Mouse (Mus musculus) adipocyte (in vitro differentiated cells): ENCODE measurements around the gene Baiap2l2.

Experiments
- DNase-seq: peaks from one replicate; pipeline ENCODE4 v3.0.0-alpha.2; 2016; ENCODE audit warnings: low spot score

Baiap2l2 gene

GRCm38 (mm10) chr15:79285399-79285798 lies at the start of gene Baiap2l2:
TSS of gene Baiap2l2 (minus strand) at chr15:79285537.
- DNase-seq, result no peak

DNA sequence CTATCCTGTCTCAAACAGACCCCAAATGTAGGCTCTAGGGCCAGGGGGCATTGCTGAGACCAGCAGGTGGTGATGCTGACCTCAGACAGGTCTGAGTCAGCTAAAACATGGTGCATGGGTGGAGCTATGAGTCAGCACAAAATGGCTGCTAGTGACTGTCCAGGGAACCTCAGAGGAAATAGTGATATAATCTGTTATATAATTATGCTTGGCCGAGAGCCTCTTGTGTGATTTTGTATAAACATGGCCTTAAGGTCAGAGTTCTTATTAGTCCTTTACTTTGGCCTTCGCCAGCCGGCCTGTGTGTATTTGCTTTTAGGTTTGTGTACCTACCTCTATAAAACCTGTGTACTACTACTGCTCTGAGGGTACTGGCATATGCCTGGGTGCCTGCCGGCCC lies 48.1 kb upstream of the Baiap2l2 start:
- DNase-seq, result peak; percentile 79

DNA sequence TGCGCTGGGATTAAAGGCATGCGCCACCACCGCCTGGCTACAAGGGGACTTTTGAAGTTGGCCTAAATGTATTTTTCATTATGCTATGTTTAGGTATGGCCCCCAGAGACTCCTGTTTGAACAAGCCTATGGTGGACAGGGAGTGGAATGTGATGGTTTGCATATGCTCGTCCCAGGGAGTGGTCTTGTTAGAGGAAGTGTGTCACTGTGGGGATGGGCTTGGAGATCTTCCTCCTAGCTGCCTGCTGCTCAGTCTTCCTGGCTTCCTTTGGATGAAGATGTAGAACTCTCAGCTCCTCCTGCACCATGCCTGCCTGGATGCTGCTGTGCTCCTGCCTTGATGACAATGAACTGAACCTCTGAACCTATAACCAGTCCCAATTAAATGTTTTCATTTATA lies 45.2 kb upstream of the Baiap2l2 start:
- no peak for DNase-seq

- DNase-seq, result no peak
Observed at GRCm38 (mm10) chr15:79329979-79330363, 44.6 kb upstream of the Baiap2l2 start.

DNA sequence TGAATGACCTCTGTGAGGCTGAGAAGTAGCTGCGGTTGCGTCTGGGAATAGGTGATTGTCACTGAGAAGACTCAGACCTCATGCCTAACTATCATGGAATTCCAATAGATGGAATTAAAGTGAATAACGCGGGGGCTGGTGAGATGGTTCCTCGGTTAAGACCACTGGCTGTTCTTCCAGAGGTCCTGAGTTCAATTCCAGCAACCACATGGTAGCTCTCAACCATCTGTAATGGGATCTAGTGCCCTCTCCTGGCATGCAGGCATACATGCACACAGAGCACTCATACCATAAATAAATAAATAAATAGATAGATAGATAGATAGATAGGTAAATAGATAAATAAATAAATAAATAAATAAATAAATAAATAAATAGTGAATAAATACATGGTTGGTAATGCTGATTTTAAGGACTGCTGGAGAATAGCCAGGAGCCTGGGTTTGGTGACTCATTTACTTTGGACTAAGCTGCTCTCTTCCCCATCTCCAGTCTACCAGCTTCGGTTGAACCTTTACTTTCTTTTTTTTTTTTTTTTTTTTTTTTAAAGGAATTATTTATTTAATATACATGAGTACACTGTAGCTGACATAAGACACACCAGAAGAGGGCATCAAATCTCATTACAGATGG lies 44.1 kb upstream of the Baiap2l2 start:
- no peak for DNase-seq

GRCm38 (mm10) chr15:79328939-79329275 lies 43.6 kb upstream of the Baiap2l2 start:
- DNase-seq, result no peak

GRCm38 (mm10) chr15:79328058-79328938 lies 43.0 kb upstream of the Baiap2l2 start, which contains the start of gene Pla2g6:
TSS of gene Pla2g6 (minus strand) at chr15:79328390.
- peak; percentile 99 for DNase-seq

DNA sequence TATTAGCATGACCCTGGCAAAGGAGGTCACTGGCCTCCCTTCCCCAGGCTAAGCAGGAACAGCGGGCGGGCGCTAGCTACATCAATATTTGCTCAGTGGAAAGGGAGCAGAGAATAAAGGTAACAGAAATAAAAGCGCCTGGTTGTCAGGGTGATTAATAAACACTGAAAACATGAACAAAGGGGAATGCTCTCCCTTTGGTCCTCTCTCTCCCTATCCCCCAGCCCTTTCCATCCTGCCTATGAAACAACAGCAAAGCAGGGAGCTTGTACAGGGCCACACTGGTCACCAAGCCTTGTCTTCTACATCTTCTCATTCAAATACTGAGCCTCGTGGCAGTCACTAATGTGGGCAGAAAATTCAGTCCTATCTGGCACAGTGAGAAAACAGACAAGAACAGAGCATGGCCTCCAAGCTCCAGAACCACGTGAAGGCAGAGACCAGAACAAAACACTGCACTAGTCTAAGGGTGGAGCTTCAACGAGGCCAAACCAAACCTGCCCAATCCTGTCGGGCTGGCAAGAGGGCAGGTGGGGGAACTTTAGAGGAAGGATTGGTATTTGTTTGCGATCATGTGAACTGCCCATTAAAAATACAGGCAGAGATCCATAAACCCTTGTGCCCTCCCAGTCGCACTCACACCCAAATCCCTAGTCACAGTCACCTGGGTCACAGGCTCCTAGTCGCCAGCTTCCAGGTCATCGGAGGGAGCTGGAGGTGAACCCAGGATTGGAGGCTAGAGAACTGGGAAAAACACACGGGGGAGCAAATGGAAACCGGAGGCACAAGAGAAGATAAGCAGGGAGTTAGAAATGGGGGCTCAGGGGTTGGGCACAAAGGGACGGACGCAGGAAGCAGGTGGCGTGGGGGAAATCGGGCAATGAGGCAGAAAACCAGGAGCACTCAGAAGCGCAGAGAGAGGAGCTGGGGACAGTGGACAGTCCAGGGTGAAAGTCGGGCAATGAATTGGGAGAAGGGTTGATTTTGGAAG lies 41.9 kb upstream of the Baiap2l2 start:
- DNase-seq, result peak; percentile 92

DNA sequence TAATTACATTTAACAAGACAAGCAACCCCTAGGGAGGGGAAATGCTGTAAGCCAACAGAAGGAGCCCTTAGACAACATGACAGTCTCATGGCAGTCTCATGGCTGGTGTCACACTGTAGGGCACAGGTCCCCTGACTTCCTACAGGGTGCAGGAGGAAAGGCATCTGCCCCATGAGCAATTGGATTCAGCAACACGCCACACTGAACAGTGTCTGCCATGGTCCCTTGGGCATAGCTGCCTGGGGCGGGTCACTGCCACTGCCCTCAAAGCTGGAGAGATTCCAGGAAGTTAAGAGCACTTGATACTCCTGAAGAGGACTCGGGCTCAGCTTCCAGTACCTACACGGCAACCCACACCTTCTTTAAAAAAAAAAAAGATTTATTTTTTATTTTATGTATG lies 40.9 kb upstream of the Baiap2l2 start:
- DNase-seq, result peak; percentile 69

GRCm38 (mm10) chr15:79325742-79326141 lies 40.4 kb upstream of the Baiap2l2 start:
- no peak for DNase-seq

DNA sequence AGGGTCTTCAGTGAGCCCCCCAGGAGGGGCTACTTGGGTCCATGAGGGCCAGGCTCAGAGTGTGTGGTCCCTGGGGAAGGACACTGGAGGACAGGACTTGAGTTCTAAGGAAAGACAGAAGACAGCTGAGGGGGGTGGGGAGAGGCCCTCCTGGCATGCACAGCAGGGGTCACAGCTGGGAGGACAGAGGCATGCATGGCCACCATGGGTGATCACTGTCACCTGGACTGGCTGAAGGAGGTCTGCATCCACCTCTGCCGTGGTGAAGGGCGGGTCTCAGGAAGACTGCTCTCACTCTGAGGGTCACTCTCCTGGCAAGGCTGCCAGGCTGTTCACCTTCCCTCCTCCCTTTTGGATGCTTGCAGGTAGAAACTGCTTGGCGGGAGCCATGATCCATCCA lies 39.0 kb upstream of the Baiap2l2 start:
- DNase-seq, result no peak

- no peak for DNase-seq
Observed at GRCm38 (mm10) chr15:79323791-79324155, 38.4 kb upstream of the Baiap2l2 start.

DNA sequence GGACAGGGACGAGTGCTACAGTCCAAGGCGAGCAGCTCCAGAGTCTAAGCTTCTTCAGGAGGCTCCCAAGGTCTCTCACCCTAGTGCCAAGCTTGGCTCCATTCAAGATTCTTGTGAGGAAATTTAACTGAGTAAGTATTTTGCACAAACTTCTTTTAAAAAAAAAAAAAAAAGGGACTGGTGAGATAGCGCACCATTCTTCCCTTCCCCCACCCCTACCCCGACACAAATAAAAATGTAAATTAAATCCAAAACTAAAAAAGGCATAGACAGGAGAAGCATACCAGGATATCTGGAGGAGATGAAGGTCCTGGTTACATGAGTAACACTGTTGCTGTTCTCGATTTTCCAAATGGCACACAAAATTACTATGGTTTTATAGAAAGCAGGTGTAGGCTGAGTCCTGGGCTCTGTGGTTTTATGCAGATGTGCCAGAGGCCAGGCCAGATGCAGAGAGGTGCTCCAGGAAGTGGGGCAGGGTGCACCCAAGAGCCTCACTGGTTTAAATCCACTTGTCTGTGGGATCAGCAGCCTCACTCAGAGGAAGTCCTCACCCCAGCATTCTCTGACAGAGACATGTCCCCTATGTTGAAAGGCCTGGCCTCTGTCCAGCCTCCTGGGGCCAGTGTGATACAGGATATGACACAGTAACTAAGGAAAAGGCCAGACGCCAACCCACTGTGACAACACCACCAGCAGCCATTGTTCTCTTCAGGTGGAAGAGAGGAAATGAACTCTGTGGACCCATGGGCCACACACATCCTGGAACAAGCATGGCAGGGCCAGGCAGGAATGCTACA lies 37.9 kb upstream of the Baiap2l2 start:
- DNase-seq, result peak; percentile 88

- DNase-seq, result peak; percentile 52
Observed at GRCm38 (mm10) chr15:79322281-79322990, 37.1 kb upstream of the Baiap2l2 start.

GRCm38 (mm10) chr15:79321733-79322190 lies 36.4 kb upstream of the Baiap2l2 start:
- DNase-seq, result no peak

- peak; percentile 50 for DNase-seq
Observed at GRCm38 (mm10) chr15:79313848-79314369, 28.6 kb upstream of the Baiap2l2 start.

- no peak for DNase-seq
Observed at GRCm38 (mm10) chr15:79307861-79308260, 22.5 kb upstream of the Baiap2l2 start.

- DNase-seq, result no peak
Observed at GRCm38 (mm10) chr15:79306043-79306637, 20.8 kb upstream of the Baiap2l2 start.

GRCm38 (mm10) chr15:79304832-79305231 lies 19.5 kb upstream of the Baiap2l2 start:
- peak; percentile 56 for DNase-seq

DNA sequence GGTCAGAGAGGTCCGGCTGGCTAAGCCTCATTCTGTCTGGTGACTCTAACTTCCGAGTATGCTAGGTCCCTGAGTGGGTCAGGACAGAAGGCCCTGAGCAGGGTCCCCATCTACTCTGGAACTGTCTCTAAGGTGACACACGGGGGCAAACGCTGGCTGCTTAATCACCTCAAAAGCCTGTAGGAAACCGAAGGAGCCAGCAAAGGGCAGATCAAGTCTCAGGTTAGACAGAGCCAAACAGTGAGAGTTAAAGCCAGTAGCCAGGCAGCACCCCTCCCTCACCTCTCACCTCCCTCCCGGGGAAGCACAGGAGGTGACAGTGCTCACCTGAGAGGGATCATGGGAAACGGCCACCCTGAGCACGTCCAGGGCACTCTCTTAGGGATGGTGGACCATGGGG lies 18.4 kb upstream of the Baiap2l2 start:
- no peak for DNase-seq
